Mouse (Mus musculus): ENCODE results near the gene Angel2. TPM values are rescaled to one million over a fixed set of nuclear protein-coding genes. Genes with fewer than 3 reads are reported as not detected.

Angel2 gene
- total RNA-seq, 2 experiments from 2014 or later: 27.9 to 29.9 TPM

DNA sequence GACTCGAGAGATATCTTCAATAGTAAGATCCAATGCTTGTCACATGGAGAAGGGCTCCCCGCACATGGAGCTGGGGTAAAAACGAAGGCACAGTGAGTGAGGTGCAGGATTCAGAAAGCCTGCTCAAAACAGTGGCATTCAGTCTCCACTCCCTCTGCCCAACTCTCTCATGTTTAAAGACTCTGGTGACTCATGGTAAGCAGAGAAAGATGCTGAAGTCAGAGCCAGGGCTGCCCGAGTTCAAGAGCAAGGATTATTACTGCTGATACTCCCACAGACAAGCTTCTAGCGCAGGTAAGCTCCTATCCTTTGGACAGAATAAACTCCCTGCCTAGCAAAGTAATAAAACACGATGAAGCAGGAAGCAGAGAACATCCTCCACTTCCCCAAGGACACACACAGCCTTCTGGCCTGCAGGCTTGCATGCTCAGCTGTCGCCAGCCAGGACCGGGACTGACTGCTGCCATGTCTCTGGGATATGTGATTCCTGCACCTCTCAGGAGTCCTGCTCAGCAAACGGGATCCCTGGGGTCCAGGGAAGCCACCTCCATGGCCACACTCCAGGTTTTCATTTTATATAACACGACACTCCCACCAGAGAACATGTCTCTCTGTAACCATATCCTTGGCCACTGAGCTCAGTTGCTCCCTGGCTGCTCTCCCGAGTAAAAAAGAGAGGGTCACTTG, 52.1 kb downstream of the Angel2 start:
- intact Hi-C loops (cut with DNase I): no loop called here
- DNase-seq: no peak

DNA sequence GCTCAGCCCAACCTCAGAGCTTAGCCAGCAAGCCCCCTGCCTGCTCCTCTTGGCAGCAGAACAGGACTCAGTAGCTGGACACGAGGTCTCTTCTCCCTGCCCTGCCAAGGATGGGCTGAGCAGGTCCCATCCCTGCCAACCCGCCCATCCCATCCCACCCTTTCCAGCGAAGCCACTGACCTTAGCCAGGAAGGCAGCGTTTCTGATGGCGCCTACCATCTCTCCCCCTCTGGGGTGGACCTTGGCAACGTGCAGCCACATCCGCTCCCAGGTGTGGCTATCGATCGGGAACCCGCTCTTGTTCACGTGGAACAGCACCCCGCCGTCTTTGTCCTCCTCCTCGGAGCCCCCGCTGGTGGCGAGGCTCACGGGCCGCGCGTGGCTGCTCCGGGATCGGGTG, 53.1 kb downstream of the Angel2 start:
- intact Hi-C loops (cut with DNase I): no loop called here
- no peak for DNase-seq

DNA sequence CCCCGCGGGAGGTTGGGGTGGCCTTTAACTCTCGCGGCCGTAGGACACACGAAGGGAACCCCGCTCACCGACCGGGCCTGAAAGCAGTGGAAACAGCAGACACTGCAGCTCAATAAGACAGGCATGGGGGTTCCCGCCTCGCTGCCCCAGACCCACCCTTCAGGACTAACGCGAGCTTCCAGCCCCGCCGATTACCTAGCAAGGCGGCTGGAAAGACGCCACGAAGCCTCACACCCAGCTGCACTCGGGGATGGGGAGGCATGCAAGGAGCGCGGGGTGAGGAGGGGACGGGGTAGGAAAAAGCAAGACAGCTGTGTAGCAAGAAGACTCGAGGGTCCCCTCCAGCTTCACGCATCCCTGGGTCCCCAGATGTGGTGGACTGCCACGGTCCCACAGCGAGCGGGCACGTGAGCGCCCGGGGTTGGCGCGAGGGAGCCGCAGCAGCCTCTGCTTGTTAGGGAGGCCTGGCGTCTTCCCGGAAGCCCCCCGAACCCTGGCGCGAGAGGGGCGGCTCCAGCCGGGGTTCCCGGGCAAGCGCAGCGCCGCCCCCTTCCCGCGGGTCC, 53.7 kb downstream of the Angel2 start:
- intact Hi-C loops (cut with DNase I): no loop called here
- peak; percentile 21 to 31 for DNase-seq

DNA sequence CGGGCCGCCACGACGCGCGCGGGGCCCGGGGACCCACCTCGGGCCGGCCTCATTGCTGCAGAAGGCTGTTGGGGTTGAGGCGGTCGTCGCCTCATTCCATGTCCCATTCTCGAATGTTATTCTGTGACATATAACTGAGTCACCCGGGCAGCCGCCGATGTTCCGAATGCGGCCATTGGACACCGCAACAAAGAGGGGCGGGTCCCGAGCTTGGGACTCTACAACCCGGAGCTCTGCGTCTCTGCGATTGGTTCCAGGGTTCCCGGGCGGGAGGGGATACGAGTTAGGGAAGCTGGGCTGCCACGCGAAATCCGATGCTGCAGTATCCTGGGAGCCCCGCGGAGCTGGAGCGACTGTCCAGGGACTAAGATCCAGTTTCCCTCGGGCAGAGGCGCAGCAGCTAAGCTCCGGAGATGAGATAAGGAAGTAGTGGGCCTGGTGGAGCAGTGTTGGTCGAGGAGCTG, 54.2 kb downstream of the Angel2 start, which contains the start of gene Vash2:
Vash2 (minus strand) TSS at position 197 of the 464 bp plus-strand sequence.
- DNase-seq: peak; percentile 73 to 76
- intact Hi-C loops (cut with DNase I): no loop called here

DNA sequence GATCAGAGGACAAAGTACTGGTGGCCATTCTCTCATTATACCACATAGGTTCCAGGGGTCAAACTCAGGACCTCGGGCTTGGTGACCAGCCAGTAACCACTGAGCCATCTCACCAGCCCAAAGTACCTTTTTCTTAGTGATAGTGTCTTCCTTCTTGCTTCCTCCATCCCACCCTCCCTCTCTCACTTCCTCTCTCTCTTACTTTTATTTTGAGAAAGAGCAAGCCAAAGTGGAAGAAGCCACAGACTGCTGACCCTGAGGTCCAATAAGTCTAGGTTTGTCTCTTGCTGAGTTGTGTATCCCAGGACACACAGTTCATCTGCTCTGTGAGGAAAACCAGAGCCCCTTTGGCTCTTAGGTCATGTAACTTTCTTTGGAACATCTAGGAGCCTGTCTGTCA, 55.6 kb downstream of the Angel2 start:
- DNase-seq: no peak
- intact Hi-C loops (cut with DNase I): no loop called here

DNA sequence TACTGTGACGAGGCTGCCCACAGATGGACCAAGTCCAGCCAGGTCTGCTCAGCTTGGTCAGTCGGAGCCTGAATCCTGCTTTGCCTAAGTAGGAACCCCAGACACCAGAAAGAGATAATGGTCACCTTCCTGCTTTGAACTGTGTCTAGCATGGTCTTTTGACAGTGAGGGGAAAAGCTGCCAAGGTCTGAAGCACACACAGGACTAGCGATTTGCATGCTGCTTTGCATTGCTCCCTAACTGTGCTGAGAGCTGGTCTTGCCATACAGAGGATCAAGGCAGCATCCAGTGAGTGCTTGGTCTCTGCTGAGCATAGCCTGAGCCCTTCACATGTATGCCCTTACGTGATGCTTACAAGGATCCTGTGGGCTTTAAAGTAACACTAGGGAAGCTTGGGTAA, 56.5 kb downstream of the Angel2 start:
- intact Hi-C loops (cut with DNase I): no loop called here
- DNase-seq: no peak

DNA sequence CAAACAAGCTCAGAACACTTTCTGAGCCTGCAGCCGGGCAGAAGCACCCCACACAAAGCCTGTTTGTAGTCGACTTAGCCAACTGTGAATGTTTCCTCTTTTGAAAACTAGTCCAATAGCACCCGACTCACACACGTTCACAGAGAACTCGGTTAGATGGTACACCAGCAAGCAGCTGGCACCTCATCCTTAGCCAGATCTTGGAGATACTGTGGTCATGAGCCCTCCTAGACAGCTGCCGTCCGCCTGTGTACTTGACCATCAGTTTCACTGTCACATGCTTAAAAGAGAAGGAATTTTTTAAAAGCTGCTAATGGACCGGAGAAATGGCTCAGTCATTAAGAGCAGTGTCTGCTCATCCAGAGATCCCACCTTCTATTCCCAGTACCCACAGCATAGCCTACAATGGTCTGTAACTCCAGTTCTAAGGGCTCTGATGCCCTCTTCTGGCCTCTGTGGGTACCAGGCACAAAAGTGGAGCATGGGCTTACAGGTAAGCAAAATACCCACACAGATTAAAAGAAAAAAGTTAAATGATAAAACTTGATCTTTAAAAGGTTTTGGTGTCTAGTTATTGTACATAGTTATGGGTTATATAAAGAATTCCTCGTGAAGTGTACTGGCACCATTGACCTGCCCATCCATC, 64.6 kb downstream of the Angel2 start:
- intact Hi-C loops (cut with DNase I): loop anchor here (5.0 kb wide), 1 partner anchor 47 kb away; no protein-coding TSS in a partner anchor
- no peak for DNase-seq

DNA sequence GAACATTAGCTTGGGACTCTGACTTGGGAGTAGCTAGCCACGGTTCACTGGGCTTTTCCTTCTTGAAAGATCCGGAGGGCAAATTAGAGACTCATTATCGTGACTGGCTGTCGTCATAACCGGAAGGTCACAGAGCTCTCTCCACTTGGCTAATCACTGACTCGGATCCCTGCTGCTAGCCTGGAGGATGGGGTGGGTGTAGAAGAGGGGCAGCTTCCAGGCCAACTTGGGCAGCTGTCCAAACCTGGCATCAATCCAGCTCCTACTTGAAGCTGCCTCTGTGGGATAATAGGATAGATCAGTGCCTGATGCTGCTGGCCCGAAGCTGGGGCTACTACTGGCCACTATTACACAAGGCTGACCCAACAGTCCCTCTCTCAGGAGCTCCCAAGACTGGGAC, 70.6 kb downstream of the Angel2 start:
- peak; percentile 40 to 62 for DNase-seq
- intact Hi-C loops (cut with DNase I): no loop called here

DNA sequence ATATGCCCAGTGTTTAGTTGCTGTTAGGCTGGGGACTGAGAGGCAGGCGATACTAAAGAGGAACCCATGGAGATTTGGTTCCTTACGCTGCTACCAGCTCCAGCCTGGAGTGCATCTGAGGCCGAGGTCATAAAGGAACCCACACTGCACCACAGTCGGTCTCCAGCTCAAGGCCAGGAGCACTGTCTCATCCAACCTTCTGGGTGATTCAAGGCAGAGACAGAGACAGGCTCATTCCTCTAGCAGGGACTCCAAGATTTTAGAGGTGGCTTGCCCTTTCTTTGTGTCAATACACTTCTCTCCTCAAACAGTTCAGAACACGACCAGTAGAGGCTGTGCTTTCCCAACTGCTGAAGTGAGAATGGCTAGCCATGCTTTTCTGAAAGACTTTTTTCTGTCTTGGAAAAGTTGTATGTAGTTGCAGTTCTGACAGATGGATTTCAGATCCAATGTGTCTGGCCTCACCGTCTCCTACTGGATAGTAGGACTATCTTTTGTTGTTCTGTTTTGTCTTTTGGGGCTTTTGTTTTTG, 71.5 kb downstream of the Angel2 start:
- no peak for DNase-seq
- intact Hi-C loops (cut with DNase I): no loop called here

Other genes with a start within 250 kb of the Angel2 start
- 10 to 100 TPM; 17.4 to 17.9 TPM for gene Rps6kc1, start 13.3 kb upstream of the Angel2 start, total RNA-seq (2021)
- under 1 TPM; 0.35 to 0.56 TPM for gene Vash2, start 54.2 kb downstream of the Angel2 start, total RNA-seq (2021)
- gene Flvcr1, start 101.0 kb downstream of the Angel2 start, total RNA-seq (2021): 1 to 10 TPM; 5.0 to 5.4 TPM
- not detected for gene Spata45, start 111.5 kb downstream of the Angel2 start, total RNA-seq (2021)
- 10 to 100 TPM; 12.2 to 15.5 TPM for gene Tatdn3, start 137.8 kb downstream of the Angel2 start, total RNA-seq (2021)
- gene Nsl1, start 137.9 kb downstream of the Angel2 start, total RNA-seq (2021): under 1 TPM; 0.27 to 0.75 TPM
- under 1 TPM; 0.39 to 0.62 TPM for gene Batf3, start 172.7 kb downstream of the Angel2 start, total RNA-seq (2021)
- not detected for gene Fam71a, start 239.7 kb downstream of the Angel2 start, total RNA-seq (2021)